Mouse (Mus musculus) lung, adult 18-20 months (tissue): ENCODE results near the gene Bahcc1.

Experiments used
- DNase-seq, 2 experiments: peaks; one replicate each; pipeline ENCODE4 v3.0.0; 2022; ENCODE audit warnings: mixed read lengths in 2 of 2

Bahcc1 gene

DNA sequence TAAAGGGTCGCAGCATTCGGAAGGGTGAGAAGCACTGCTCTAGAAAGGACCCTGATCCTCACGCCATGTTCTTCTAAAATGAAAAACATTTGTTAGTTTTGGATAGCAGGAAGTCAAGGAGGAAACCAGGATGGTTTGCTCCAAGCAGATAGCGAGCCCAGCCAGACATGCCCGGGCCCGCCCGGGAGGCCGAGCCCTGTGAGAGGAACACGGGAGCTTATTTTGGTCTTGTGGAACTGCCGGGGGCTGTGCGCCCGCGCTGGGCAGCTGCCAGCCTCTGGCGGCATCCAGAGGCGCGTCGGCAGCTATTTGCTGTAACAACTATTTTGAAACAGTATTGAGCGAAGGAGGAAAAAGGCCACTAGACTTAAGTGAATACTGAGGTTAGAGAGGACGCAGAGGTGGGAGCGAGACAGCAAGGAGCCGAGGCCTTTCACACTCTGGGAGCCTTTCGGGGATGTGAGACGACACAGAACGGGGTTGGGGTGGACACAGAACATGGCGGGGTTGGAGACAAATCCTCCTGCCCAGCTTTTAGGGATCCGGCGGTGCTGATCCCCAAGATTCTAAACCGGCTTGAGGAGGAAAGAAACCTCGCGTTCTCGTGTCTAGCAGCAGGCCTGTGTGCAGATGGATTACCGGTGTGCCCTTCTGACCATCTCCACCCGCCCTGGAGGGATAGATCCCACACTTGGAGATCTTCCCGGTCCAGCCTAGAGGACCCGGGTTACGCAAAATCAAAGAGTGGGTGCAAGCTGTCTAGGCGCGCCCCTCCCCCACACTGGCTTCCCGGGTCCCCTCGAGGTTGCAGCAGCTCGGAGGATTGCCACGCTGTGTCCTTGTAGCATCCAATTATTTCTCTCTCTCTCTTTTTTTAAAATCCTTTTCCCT, 2.6 kb upstream of the Bahcc1 start:
- peak; percentile 85 to 90 for DNase-seq

DNA sequence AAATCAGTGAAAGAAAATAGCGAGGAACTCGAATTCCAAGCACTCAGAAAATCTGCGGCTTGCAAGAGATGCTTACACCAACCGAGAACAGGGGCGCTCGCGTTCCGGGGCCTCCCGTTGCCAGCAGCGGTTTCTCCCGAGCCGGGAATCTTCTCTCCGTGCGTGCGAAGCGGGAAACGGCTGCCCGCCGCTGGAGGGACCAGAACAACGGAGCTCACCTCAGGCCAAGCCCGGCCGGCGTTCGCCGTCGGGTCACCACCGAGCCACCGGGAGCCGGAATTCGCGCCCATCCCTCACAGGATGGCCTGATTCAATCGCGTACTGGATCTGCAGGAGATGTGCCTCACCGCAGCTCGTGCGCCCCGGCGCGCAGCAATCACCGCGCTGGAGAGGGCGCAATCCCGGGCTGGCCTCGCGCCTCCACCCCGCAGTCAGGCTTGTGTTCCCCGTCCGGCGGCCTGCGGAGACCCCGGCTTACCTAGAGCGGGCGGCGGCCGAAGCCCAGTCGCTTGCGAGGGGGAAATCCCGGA, 1.8 kb upstream of the Bahcc1 start:
- peak in 1 of 2 experiments; percentile 51 for DNase-seq

DNA sequence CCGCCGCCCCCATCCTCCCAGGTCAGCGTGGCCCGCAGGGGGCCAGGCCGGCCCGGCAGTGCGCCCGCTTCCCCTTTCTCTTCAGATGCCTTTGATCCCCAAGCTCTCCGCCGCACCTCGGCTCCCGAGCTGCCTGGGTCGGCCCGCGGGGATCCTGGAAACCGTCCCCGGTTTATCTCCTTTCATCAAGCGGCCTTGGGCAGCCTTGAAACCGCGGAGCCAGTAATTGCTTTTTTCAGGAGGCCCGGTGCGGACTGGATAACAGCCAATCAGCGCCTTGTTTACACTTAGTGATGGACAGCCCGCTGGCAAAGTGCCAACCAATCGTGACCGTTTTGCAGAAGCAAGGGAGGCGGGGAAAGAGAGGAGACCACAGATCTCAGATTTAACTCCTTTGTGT, 1.4 kb upstream of the Bahcc1 start:
- DNase-seq, result peak; percentile 99

DNA sequence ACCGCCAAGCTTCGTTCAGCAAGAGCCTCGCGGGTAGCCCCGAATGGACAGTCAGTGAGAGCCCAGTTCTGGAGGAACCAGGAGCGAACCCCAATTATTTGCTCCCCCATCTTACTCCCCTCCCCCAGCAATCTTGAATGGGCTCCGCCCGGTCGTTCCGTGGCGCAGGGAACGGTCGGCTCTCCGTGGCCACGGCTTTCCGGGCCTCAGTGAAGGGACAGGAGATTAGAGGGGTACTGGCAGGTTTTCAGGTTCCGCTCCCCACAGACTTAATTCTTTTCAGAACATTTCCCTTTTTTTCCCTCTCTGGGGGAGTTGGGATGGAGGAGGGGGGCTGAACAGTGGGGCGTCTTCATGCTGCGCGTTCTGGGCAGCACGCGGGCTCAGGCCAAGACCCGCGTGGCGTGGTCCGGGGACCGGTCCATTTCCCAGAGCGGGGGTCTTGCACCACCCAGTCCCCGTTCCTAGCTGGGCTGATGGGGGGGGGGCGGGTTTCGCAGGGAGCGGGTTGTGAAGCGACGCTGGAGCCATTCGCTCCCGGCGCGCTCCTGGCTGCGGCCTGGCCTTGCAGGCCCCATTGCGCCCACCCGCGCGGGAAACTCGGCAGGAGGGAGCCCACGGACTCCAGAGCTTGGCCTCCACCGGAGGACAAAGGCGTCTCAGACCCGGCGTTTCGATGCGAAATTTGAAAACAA, 841 bp downstream of the Bahcc1 start:
- DNase-seq, result peak in 1 of 2 experiments; percentile 54

DNA sequence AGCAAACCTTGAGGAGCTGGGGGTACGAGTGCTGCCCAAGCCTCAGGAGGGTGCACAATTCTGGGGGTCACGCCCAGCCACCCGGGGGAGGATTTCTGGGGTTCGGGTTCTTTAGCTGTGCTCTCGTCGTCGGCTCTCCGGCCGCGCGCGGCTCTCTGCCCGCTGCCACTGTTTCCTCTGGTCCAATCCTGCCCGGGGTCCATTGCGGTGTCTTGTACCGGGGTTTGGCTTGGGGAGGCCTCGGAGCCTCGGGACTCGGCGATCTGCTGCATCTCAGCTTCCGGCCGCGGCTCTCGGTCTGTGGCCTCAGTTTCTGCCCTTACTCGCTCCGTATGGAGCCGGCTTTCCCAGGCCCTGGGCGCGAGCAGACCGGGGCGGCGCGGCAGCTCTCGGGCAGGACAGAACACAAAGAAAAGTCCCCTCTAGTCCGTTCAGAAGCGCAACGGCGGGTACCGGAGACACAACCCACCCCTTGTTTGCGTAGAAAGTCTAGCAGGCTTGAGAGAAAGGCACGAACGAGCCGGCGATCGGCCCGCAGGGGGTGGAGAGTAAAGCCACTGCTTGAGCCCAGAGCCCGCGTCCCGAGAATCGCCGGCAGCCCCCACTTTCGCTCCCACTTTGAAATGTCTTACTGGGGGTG, 1.5 kb downstream of the Bahcc1 start:
- DNase-seq, result no peak

DNA sequence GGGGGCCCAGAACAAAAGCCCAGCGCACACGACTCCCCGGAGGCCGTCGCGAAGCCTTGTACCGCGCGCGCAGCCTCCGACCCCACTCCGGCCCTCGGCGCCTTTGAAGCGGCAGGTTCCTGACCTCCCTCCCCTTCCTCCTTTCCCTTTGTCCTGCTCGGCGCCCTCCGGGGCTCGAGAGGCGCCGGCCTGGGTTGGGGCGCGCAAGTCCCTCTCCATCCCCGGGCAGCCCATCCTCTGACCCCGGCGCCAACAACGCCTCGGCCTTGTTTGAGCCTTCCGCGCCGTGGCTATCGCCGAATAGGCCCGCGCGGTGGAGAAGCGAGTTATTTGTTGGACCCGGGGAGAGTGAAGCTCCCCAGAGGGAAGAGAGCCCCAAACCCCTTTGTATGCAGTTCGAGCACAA, 2.0 kb downstream of the Bahcc1 start:
- no peak for DNase-seq

DNA sequence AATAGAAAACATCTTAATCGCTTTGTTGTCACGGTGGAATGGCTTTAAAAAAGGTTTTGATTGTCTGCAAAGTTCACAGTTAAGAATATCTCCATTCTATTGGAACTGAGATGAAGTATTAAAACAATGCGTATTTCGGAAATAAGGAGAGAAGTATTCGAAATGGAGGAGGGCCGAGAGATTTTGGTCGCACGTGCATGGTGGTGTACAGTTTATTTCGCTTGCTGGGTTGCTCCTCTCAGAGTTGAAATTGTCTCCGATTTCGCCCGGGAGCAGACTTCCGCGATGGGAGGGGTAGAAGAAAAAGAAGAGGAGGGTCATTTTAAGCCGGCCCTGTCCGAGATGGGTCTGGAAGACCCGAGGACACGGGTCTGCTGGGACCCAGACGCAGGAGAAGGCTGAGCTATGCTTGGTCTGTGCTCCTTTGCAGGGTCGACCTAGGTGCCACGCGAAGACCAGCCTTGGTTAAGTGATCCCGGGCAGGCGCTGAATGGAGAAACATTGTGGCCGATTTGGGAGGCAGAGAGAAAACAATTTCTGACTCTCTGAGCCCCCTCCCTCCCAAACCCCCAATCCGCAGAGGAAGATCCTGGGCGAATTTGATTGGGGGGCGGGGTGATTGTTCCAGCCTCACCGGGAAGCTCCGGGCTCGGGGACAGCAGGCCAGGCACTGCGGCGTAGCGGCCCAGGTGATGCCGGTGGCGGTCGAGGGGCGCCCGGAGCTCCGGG, 2.8 kb downstream of the Bahcc1 start:
- DNase-seq, result no peak

DNA sequence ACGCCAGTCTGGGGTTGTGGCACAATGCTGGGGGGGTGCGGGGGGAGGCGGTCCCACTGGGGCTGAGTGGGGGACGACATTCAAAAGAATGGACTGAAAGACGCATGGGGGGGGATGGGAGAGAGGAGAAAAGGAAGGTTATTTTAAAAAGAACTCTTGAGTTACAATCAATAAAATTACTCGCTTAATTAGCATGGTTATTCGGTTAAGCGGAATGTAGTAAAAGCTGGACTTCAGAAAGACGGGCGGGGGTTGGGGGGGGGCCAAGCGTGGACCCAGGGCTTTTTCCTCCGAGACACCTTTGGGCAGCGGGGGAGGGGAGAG, 3.3 kb downstream of the Bahcc1 start:
- no peak for DNase-seq

DNA sequence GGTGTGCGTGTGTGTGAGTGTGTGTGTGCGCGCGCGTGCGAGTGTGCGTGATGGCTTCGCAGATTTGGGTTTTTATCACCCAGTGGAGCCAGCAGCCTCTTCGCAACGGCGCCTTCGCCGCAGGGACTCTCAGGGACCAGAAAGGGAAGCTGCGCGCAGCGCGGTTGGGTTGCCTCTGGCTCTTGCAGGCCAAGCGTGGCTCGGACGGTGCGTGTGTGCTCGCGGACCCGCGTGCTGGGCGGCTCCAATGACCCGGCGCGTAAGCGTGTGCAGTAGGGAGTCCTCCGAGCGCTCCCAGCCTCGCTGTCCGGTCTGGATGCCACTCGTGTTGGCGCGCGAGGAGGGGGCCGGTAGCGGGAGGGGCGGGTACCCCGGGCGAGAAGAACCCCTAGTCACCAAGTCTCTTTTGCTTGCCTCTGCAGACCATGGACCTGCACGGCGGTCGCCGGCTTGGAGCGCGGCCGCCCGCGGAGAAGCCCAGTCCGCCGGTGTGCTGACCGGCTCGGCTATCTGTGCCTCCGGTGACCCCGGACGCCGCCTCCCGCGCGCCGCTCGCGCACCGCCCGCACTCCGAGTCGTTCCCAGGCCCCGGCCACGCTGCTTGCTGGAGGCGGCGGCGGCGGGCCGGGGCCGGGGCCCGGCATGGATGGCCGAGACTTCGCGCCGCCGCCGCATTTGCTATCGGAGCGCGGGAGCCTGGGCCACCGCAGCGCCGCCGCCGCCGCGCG, 3.9 kb downstream of the Bahcc1 start:
- no peak for DNase-seq

DNA sequence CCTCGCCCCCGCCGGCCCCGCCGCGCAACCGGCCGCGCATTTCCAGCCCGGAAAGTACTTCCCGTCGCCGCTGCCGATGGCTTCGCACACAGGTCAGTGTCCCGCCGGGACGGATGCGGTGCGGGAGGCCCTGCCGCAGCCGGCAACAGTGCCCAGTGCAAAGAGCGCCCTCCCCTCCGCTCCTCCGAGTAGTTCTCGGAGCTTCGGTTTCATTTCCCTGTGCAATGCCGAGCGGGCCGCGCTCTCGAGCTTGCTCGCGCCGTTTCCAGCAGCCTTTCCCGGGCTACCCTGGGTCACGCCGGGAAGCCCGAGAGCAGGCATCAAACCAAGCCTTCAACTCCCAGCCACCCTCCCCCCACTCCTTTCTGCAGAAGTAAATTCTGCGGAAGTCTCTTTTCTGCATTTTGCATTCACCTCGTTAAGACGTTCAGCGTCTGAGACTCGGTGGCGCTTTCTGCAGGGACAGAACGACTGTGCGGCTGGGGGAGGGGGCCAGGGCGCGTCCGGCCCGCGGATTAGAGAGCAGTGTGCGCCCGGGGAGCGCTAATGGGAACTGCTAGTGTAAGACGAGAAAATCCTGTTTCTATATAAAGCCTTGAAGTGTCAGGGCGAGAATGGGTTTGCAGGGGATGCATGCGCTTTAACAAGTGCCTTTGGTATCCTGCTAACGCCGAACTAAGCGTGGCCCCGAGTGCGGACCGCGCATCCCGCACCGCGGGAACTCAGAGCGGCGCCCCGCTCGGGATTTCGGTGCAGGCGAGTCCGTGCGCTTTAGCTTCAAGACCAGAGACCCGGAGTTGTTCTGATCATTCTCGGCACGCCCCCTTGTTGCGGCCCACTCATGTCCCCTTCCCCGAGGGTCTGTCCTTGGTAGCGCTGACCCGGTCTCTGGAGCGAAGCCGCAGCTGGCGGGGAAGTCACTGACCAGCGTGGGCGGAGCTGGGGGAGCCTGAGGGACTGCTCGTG, 4.7 kb downstream of the Bahcc1 start:
- DNase-seq, result peak; percentile 60 to 61

DNA sequence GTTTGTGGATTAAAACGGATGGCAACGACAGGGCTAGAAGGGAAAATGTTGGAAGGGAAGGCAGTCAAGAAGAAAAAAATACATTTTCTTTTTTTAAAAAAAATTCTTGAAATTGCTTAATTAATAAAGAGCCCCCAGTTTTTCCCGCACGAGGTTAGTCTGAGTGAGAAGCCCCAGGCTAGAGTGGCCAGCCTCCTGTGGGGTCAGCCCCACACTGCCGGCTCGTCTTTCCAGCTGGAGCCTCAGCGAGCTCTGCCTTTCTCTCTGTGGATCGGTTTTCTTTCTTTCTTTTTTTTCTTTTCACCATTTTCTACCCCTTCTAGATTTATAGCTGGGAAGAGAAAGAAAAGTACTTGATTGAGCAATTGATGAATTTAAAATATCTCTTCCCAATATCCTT, 5.6 kb downstream of the Bahcc1 start:
- DNase-seq, result no peak

DNA sequence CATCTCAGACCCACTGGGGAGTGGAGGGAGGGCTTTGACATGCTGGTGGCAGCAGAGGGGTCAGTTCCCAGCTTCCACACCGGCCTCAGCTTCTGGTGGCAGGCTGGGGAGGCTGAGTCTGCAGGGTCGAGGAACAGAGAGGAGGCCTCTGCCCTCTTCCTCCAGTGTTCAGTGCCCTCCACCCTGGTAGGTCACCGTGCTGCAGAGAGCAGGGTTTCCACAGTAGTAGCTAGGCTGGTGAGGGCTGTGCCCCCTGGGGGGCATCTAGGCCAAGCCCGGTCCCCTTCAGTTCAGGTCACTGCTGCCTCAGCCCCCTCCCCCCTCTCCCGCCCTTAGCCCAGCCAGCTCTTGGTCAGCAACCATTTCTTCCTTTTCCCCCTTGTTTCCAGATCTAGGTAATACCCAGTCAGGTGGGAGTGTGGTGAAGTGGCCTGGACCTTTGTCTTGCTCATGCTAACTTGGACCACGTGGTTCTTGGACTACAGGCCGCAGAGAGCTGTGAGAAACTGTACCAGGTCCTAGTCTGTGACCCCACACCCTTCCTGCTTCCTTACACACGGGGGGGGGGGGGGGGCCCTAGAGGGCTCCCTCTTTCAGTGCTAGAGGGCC, 6.1 kb downstream of the Bahcc1 start:
- DNase-seq, result peak in 1 of 2 experiments; percentile 60

DNA sequence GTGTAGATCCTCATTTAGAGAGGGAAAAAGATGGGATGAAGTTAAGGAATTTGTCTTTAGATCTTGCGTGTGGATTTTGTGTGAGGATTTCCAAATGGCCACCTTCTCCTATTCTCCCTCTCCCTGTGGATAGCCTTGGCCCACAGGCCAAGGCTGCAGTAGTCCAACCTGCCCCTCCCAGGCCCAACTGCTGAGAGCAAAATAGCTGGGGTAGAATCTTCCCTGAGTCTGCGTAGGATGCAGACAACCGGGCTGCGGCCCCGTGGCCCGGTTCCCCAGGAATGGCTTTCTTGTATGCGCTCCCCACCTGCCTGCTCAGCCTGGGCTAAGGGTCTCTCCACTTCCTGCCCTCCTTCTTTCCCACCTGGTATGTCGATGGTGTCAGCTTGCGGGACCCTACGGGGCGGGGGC, 6.8 kb downstream of the Bahcc1 start:
- DNase-seq, result no peak

DNA sequence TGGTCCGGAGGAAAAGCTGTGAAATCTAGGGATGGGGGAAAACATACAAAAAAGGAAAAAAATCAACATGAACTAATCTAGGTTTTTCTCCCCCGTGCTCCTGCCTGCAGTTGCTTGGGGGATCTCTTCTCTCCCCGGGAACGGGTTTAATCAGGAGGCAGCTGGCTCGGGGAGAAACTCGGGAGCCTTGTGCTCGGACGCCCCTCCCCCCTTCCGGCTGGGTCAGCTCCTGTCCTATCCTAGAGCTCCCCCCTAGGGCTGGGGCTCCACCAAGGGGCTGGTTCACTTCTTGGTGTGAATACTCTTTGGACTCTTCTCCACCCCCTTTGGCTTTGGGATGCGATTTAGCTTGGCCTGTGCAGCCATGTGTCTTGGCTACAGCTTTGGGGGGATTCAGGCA, 7.5 kb downstream of the Bahcc1 start:
- peak; percentile 64 to 77 for DNase-seq

DNA sequence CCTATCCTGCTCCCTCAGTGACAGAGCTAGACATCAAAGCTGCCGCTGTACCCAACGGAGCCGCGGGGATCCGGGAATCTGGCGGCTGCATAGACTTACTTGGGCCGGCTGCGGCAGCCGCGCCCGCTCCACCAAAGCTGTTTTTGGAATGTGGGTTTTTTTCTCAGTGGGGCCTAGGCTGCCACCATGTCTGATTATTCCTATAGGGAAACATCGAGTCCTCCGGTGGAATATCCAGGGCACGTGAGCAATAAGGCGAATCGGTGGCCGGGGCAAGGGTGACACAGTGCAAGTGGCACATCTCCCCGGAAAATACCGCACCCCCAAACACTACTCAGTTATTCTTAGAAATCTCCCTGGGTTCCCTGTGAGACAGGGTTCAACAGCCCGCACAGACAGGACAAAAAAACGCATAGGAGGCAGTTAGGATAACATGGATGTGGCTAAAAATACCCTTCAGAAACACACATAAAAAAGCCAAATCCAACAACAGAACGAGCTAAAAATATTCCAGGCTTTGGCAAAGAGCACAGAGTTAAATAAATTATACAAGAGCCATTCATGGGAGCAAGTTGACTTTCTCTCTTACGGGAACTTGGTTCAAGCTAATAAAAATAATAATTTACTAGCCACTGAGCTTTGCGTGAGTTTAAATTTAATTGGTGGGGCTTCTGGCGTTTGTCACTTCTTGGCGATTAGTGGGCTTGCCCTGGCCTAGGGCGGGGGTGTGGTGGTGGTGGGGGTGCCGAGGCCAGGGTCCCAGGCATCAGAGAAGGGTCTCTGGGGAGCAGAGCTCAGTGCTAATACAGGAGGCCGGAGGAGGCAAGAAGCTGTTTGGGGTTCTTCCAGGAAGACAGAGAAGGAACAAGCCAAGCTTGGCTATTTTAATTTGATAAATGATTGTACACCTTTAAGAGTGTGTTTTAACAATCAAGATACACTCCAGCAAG, 8.5 kb downstream of the Bahcc1 start:
- DNase-seq, result no peak

DNA sequence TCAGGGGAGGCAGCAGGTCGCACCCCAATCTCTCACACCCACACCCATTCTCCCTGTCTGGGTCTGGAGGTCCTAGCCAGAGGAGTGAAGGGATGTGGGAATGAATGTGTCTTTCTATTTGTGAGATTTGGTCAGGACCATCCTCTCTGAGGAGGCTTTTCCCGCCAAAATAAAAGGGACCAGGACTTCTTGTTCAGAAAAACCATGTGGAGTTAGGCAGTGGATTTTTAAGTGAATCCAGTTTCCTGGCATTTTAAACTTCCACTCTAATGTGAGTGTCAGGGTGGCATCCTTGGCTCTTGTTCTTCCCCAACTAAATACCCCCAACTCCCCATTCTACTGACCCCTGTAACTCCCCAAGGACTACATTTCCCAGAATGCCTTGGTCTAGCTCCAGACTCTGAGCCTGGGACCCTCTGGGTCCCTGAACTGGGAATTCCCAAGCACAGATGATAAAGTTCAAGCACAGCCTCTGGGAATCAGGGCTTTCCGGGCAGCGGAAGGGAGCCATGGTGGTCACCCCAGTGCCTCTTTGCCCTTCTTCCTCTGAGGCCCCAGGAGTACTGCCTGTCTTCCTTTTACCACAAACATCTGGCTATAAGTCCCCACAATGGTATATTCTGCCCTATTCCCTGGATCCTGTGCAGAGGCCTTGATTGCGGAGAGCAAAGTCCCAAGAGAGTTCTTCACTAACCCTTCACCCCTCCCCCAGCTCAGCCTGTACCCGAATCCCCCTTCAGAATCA, 9.4 kb downstream of the Bahcc1 start:
- no peak for DNase-seq

DNA sequence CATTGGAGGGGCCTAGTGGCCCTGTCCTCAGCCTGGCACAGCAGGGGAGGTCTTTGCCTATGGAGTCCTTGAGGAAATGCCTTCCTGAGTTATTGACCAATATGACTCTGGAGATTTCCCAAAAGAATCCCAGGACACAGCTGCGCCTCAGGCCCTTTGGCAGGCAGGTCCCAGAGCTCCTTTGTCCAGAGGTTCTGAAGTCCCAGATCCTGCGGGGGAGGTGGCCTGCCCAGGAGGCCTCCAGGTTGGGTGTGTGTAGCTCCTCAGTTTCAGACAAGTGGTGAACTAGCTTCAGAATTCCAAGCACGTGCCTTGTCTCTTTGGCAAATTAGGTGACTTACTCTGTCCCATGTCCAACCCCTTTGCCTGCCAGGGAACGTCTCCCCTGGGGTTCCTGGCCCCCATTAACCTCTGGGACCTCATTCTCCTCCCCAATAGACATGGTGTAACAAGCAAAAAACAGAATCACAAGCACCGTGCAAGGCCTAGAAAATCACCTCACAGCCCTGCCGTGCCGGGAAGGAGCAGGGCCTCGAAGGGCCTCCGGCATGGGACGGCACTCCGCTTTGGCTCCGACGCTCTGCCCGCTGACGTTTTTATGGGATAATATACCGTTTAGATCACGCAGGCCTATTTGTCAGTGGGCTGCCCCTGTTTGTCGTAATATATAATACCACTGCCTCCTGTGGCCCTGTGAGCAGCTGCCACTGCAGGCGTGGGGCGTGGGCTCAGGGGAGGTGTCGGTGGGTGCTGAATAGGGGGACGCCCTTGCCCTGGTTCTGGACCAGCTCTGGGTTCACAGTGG, 10.2 kb downstream of the Bahcc1 start:
- DNase-seq, result no peak

DNA sequence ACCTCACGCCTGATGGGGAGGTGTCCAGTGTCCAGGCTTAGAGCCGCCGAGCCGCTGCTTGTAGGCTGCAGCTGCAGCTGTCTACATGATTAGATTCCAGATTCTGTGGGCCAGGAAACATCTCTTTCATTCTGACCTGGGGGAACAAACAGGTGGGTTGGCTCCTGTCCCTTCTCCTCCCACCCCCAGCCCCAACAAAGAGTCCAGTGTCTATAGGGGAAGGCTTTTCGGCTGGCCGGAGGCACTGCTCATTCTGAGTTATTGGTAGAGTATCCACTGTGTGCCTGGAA, 10.7 kb downstream of the Bahcc1 start:
- no peak for DNase-seq
